Mouse (Mus musculus): ENCODE results near the gene Cyp19a1. TPM values are rescaled to one million over a fixed set of nuclear protein-coding genes. Genes with fewer than 3 reads are reported as not detected.

The Cyp19a1 gene
- polyA plus RNA-seq, 1 experiment from 2014 or later: 0.09 TPM

DNA sequence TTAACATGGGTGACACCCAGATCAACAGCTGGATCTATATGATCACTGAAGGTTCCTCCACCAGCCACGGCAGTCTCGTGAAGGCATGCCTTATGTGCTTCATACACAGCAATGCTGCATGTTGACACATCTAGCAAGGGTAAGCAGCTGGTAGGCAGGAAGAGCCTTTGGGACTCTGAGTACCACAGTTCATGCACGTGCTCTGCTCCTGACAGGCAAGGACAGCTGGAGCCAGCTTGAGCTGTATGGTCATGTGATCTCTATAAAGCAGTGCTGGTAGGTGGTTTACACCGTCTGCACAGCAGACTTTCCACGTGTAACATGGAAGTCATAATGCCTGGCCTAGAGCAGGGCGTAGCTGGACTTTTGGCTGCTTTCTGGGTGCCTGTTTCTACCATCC lies 2.1 kb upstream of the Cyp19a1 start:
- H3K4me2 ChIP-seq (replicated peaks): no peak overlapping the region
- 77% methylated on average over 6 of the region's 6 CpGs for WGBS
- ATAC-seq (ENCODE audit: insufficient number of reproducible peaks, insufficient read depth, low FRiP score, low TSS enrichment): no peak

DNA sequence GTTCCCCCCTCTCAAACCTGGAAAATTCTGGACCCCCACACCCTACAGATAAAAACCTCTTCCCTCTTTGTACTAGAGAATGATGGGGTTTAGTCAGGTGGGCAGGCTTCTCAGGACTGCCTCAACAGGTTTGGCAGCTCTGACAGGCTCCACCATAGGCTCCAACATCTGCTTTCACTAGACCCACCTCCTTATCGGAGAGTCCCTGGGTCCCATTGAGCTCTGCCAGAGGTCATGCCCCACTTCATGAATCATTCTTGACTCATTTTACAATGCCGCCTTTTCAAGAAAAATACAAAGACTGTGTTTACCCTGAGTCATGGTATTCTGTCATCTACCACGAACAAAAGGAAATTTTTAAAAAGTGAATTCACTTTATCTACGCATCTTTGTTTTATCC lies 3.2 kb downstream of the Cyp19a1 start:
- no peaks in the 10 kb centered on the region for H3K9me3 ChIP-seq
- 67% methylated on average over 4 of the region's 4 CpGs for WGBS
- ATAC-seq (ENCODE audit: insufficient number of reproducible peaks, insufficient read depth, low FRiP score, low TSS enrichment): no peak
- H3K27ac ChIP-seq: no peak overlapping the region
- H3K9ac ChIP-seq: no peak overlapping the region
- H3K4me3 ChIP-seq: no peak overlapping the region
- H3K36me3 ChIP-seq: no peaks in the 10 kb centered on the region
- no peak overlapping the region for H3K4me2 ChIP-seq (replicated peaks)
- no peaks in the 10 kb centered on the region for H3K27me3 ChIP-seq
- H3K4me1 ChIP-seq: no peaks in the 10 kb centered on the region

More for the DNA sequence above, 2.1 kb upstream of the Cyp19a1 start:
- Histone ChIP-seq H3K4me1 (no peaks in the 10 kb centered on the region), H3K27me3 (no peaks in the 10 kb centered on the region), H3K27ac (no peak overlapping the region), H3K36me3 (no peaks in the 10 kb centered on the region), H3K4me3 (no peak overlapping the region), H3K9me3 (no peaks in the 10 kb centered on the region), H3K9ac (no peak overlapping the region)

DNA sequence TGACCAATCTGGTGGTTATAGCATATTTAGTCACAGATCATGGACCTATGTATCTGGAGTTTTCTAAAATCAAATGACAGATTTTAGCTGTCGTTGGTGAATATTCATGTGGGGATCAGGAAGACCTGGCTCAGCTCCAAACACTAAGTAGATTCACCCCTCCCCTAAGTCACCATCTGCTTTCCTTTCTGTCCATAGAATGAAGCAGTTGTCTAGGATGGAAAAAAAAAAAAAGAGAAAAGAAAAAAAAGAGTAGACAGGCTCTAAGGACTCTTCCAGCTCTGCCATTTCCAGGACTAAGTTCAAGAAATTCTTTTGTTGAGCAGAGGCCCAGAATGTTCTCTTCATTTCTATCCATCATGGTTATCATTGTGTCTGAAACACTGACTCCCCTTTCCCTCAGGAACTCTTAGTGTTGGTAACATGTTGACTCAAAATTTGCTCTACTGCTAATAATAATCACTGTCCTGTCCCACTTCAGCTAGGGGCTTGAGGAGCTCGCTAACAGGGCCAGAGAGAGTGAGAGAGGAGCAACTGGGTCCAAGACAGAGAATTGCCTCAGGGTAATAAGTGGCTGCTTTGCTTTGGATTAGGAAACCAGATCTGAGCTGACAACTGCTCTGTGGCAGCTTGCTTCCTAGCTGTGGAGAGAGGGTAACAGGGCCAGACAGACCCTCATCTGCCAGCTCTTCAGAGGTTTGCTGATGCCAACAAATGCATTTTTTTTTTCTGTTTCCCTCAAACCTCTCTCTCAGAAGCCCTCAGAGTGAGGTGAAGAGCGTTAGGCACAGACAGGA lies 22.8 kb downstream of the Cyp19a1 start:
- 46% methylated on average over 3 of the region's 3 CpGs for WGBS
- no peak for ATAC-seq (ENCODE audit: insufficient number of reproducible peaks, insufficient read depth, low FRiP score, low TSS enrichment)
- Histone ChIP-seq H3K9ac (no peak overlapping the region), H3K36me3 (no peaks in the 10 kb centered on the region), H3K27me3 (no peaks in the 10 kb centered on the region), H3K9me3 (no peaks in the 10 kb centered on the region), H3K4me2 (replicated peaks) (no peak overlapping the region), H3K4me3 (no peak overlapping the region), H3K4me1 (no peaks in the 10 kb centered on the region), H3K27ac (no peak overlapping the region)

DNA sequence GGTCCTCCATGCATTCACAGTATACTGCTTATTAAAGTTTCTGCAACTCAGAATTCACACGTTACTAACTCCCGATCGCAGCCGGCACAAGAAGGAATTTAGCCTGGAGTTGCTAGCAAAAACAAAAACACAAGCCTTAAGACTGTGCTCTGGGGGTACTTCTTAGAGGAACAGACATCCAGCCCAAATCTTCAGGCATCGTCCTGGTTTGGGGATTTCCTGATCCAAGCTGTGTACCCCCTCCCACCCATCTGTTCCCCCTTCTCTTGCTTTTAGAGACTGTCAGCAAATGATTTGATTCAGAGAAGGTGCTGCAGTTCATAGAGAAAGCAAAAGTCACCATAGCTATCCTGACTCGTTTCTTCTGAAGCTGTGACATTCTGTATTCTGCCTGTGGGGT lies 40.3 kb downstream of the Cyp19a1 start:
- Histone ChIP-seq H3K4me3 (no peak overlapping the region), H3K9me3 (no peaks in the 10 kb centered on the region), H3K9ac (no peak overlapping the region), H3K4me1 (no peaks in the 10 kb centered on the region), H3K27me3 (no peaks in the 10 kb centered on the region), H3K27ac (no peak overlapping the region), H3K4me2 (replicated peaks) (no peak overlapping the region), H3K36me3 (no peaks in the 10 kb centered on the region)
- ATAC-seq (ENCODE audit: insufficient number of reproducible peaks, insufficient read depth, low FRiP score, low TSS enrichment): no peak
- 52% methylated on average over 6 of the region's 6 CpGs for WGBS

DNA sequence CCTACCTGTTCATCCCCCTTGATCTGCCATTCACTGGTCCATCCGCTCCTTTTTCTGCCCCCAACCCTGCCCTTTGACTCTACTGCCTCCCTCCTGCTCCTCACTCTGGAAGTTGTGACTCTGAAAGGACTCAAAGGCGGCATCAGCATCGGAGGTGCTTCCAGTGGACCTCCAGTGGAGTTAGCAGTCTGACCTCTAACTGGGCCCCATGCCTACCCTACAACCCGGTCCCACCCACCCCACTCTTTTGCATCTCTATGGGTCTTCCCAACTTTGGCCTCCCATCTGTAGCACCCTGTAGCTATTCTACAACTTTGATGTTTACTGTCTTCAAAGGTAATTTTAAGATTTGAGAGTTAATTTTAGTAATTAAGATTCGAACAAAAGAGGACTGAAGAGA lies 51.4 kb downstream of the Cyp19a1 start:
- ATAC-seq (ENCODE audit: insufficient number of reproducible peaks, insufficient read depth, low FRiP score, low TSS enrichment): no peak
- 72% methylated on average over 5 of the region's 5 CpGs for whole genome bisulfite sequencing

DNA sequence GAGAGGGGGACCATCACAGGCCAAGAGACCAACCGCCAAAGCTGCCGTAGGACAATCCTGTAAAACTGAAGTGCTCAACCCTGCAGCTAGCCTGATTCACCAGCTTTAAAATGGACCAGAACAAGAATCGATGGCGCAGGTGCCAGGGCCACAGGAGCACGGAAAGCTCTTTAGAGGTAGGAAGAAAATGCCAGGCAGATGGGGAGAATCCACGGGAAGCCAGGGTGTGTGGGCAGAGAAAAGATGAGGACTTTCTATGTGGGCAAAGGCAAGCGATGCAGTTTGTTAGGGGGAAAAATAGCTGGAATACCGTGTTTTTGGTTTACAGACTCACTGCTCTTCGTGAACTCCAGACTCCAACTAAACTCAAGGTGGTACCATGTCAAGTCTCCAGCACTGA lies 53.0 kb downstream of the Cyp19a1 start:
- Histone ChIP-seq H3K27ac (no peak overlapping the region), H3K4me2 (replicated peaks) (no peak overlapping the region), H3K27me3 (no peaks in the 10 kb centered on the region), H3K4me1 (no peaks in the 10 kb centered on the region), H3K4me3 (no peak overlapping the region), H3K36me3 (no peaks in the 10 kb centered on the region), H3K9me3 (no peaks in the 10 kb centered on the region), H3K9ac (no peak overlapping the region)
- no peak for ATAC-seq (ENCODE audit: insufficient number of reproducible peaks, insufficient read depth, low FRiP score, low TSS enrichment)
- 78% methylated on average over 9 of the region's 9 CpGs for WGBS

More for the DNA sequence above, 51.4 kb downstream of the Cyp19a1 start:
- Histone ChIP-seq H3K4me2 (replicated peaks) (no peak overlapping the region), H3K4me3 (no peak overlapping the region), H3K4me1 (no peaks in the 10 kb centered on the region), H3K27me3 (no peaks in the 10 kb centered on the region), H3K36me3 (no peaks in the 10 kb centered on the region), H3K9ac (no peak overlapping the region), H3K9me3 (no peaks in the 10 kb centered on the region), H3K27ac (no peak overlapping the region)

DNA sequence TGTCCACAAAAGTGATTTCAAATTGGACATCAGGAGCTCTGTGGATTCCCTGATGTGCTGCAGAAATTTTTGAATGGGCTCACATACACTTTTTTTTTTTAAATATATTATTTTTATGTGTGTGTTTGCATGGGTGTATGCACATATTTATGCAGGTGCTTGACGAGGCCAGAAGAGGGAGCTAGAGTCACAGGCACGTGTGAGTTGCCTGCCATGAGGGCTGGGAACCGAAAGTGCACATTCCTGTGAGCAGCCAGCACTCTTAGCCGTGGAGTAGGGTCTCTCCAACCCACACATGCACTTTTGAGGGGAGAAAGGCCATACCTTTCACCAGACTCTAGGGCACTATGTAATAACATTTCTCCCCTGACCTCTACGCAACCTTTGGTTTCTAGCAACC lies 73.1 kb downstream of the Cyp19a1 start:
- Histone ChIP-seq H3K27me3 (no peaks in the 10 kb centered on the region), H3K4me2 (replicated peaks) (no peak overlapping the region), H3K36me3 (no peaks in the 10 kb centered on the region), H3K4me3 (no peak overlapping the region), H3K27ac (no peak overlapping the region), H3K9me3 (no peaks in the 10 kb centered on the region), H3K4me1 (no peaks in the 10 kb centered on the region), H3K9ac (no peak overlapping the region)
- 75% methylated on average over 5 of the region's 5 CpGs for WGBS
- no peak for ATAC-seq (ENCODE audit: insufficient number of reproducible peaks, insufficient read depth, low FRiP score, low TSS enrichment)

DNA sequence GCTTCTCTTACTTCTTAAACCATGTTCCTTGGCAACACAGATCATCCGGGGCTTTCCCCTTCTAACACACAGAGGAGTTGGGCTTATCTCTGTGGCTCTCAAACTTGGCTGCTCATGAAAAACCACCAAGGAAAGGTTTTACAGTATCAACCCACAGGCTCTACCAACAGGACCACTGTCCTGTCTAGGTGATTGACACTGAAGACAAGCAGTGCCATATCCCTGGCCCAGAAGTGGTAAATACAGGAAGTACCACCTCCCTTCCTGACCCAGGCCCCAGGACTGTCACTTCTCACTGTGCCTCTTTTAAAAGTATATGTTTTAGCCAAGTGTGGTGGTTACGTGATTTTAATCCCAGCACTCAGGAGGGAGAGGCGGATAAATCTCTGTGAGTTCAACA lies 76.5 kb downstream of the Cyp19a1 start:
- Histone ChIP-seq H3K4me1 (no peaks in the 10 kb centered on the region), H3K4me2 (replicated peaks) (no peak overlapping the region), H3K9me3 (no peaks in the 10 kb centered on the region), H3K9ac (no peak overlapping the region), H3K27me3 (no peaks in the 10 kb centered on the region), H3K4me3 (no peak overlapping the region), H3K27ac (no peak overlapping the region), H3K36me3 (no peaks in the 10 kb centered on the region)
- ATAC-seq (ENCODE audit: insufficient number of reproducible peaks, insufficient read depth, low FRiP score, low TSS enrichment): no peak
- WGBS: 80% methylated on average over 3 of the region's 3 CpGs

DNA sequence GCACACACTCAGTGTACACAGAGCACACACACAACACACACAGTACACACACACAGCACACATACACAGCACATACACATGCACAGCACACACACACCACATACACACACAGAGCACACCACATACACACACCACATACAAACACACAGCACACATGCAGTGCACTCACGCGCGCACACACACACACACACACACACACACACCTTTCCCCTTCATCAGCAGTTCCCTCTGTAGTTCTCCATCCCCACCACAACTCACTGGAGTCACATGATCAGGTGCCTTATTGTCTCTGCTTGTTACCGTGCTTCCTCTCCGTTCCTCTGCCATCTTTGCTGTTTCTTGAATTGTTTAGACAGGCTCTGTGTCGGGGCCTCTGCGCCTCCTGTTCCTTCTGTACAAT lies 85.4 kb downstream of the Cyp19a1 start:
- no peak for ATAC-seq (ENCODE audit: insufficient number of reproducible peaks, insufficient read depth, low FRiP score, low TSS enrichment)
- H3K4me2 ChIP-seq (replicated peaks): no peak overlapping the region
- no peaks in the 10 kb centered on the region for H3K4me1 ChIP-seq
- H3K27ac ChIP-seq: no peak overlapping the region
- WGBS: 89% methylated on average over 7 of the region's 7 CpGs
- no peak overlapping the region for H3K9ac ChIP-seq
- no peaks in the 10 kb centered on the region for H3K27me3 ChIP-seq
- H3K36me3 ChIP-seq: no peaks in the 10 kb centered on the region
- no peaks in the 10 kb centered on the region for H3K9me3 ChIP-seq
- no peak overlapping the region for H3K4me3 ChIP-seq

DNA sequence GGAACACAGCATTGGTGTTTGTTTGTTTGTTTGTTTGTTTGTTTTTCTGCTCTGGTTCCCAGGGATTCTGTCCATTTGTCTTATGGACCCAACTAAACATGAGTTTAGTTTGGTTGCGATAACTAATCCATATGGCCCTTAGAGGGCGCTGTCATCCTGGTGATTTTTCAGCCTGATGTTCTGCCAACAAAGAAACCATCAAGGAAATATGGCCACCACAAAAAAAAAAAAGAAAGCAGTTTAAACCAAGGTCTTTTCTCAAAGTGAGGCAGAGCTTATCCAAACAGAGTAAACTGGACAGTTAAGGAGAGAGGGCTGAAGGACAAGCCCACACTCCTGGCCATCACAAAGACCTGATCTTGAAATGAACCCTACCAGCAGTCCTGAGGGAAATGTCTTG lies 86.6 kb downstream of the Cyp19a1 start:
- 10% methylated on average over 2 of the region's 2 CpGs for WGBS
- no peak for ATAC-seq (ENCODE audit: insufficient number of reproducible peaks, insufficient read depth, low FRiP score, low TSS enrichment)
- no peaks in the 10 kb centered on the region for H3K36me3 ChIP-seq
- H3K9ac ChIP-seq: no peak overlapping the region
- no peaks in the 10 kb centered on the region for H3K27me3 ChIP-seq
- H3K4me3 ChIP-seq: no peak overlapping the region
- no peaks in the 10 kb centered on the region for H3K4me1 ChIP-seq
- no peaks in the 10 kb centered on the region for H3K9me3 ChIP-seq
- no peak overlapping the region for H3K27ac ChIP-seq
- H3K4me2 ChIP-seq (replicated peaks): no peak overlapping the region

DNA sequence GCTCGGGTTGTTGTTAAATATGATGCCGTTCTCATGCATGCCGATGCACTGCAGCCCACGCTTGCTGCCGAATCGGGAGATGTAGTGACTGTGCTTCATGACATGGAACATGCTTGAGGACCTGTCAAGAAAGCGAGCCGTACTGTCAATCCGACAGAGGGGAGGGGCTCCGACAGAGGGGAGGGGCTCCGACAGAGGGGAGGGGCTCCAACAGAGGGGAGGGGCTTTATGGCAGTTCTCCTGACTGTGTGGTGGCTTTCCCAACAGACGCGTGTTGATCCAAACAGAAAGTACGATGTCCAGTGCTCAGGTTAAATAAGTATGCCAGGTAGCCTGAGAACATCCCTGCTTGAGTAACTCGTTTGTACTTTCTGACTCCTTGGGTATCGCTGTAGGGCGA lies 87.7 kb downstream of the Cyp19a1 start:
- Histone ChIP-seq H3K9me3 (no peaks in the 10 kb centered on the region), H3K4me1 (no peaks in the 10 kb centered on the region), H3K27ac (no peak overlapping the region), H3K36me3 (no peaks in the 10 kb centered on the region), H3K27me3 (no peaks in the 10 kb centered on the region), H3K4me2 (replicated peaks) (no peak overlapping the region), H3K9ac (no peak overlapping the region), H3K4me3 (no peak overlapping the region)
- WGBS: 70% methylated on average over 17 of the region's 17 CpGs
- no peak for ATAC-seq (ENCODE audit: insufficient number of reproducible peaks, insufficient read depth, low FRiP score, low TSS enrichment)

DNA sequence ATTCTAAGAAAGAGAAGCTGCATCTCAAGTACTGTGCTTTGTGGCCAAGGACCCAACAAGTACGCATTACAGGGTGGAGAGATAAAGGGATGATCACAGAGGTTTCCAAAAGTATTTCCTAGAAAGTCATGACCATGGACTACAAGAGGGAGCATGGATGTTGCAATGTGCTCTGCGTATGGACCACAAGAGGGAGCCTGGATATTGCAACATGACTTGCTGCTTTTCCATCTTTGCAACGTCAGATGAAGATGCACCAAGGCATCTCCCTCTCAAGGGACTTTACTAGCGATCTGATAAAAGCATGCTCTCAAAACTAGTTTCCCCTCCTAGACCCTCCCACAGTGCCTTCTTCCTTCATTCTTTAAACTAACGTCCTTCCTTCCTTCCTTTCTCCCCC lies 98.4 kb downstream of the Cyp19a1 start:
- Histone ChIP-seq H3K27me3 (no peaks in the 10 kb centered on the region), H3K9ac (no peak overlapping the region), H3K4me2 (replicated peaks) (no peak overlapping the region), H3K9me3 (no peaks in the 10 kb centered on the region), H3K4me3 (no peak overlapping the region), H3K27ac (no peak overlapping the region), H3K36me3 (no peaks in the 10 kb centered on the region), H3K4me1 (no peaks in the 10 kb centered on the region)
- 47% methylated on average over 5 of the region's 5 CpGs for WGBS
- no peak for ATAC-seq (ENCODE audit: insufficient number of reproducible peaks, insufficient read depth, low FRiP score, low TSS enrichment)
